Comparison of ENCODE assay signal across 9 mouse cellular contexts in the genomic region with DNA sequence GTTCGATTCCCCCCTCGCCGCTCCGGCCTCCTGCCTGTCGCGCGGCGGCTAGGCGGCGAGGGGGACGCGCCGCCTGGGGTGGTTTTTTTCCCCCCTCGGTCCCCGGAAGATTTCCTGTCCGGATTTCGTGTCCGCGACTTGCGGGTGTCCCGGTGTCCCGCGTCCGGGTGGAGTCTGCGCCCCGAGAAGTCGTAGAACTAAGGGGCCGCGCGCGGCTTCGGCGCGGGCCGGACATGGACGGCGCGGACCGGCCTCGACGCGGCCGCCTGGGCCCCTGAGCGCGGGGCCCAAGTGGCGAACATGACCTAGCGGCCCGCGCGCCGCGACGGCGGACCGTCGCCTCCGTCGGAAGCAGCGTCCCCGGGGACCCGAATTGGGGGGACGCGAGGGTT. TPM values are rescaled to one million over a fixed set of nuclear protein-coding genes. Genes with fewer than 3 reads are reported as not detected.
DNase-seq lines count a peak whose midpoint lies in the region; ATAC-seq and TF ChIP-seq lines count a peak whose summit lies in the region.
"Had no signal": no experiment of that assay in that cellular context is flagged by ENCODE, and none has a peak within 500 bp of the region (broad histone marks: within the 10 kb centered on the region; RNA-seq: fewer than 3 reads in every experiment).

No protein-coding gene starts in this region.

- peak overlapping the region; percentile 86 for H3K27ac ChIP-seq in heart, embryonic 15.5 days
- H3K27ac ChIP-seq in MEL (ENCODE audit: control insufficient read depth, low read depth, low read length): peak overlapping the region; percentile 71
- H3K27ac ChIP-seq in hindbrain, embryonic 11.5 days (ENCODE audit: low read depth, low read length): peak overlapping the region; percentile 65; the same call in 1 of the 2 replicates
- peak overlapping the region; percentile 93 for H3K27ac ChIP-seq in midbrain, embryonic 10.5 days (replicated peaks)

- H3K4me2 ChIP-seq in heart, embryonic 15.5 days: peak overlapping the region; percentile 92
- peak overlapping the region; percentile 58 for H3K4me2 ChIP-seq in hindbrain, embryonic 11.5 days (replicated peaks; ENCODE audit: low read depth, low read length)

- no peak for TF ChIP-seq POLR2A in MEL (IDR thresholded peaks at IDR 0.05; ENCODE audit: control insufficient read depth in 1 of 2, insufficient read depth in 1 of 2, low read depth in 1 of 2, low read length in 2 of 2, poor library complexity in 1 of 2)

- TF ChIP-seq RAD21 in MEL (IDR thresholded peaks at IDR 0.05; ENCODE audit: low read depth, low read length): no peak

- H3K79me2 ChIP-seq in MEL (ENCODE audit: control insufficient read depth, insufficient read depth, low read length, poor library complexity): peaks cover 58% of the 10 kb centered on the region

- peak overlapping the region; percentile 95 for H3K4me3 ChIP-seq in heart, embryonic 15.5 days
- H3K4me3 ChIP-seq in MEL (ENCODE audit: control insufficient read depth in 1 of 2, insufficient read depth in 1 of 2, low read depth in 2 of 2, low read length in 2 of 2): peak overlapping the region; percentile 69 to 84
- peak overlapping the region; percentile 94 for H3K4me3 ChIP-seq in hindbrain, embryonic 11.5 days (ENCODE audit: low read depth, low read length)
- H3K4me3 ChIP-seq in midbrain, embryonic 10.5 days: peak overlapping the region; percentile 96

- peaks cover 9% of the 10 kb centered on the region; the same call in 1 of the 2 replicates for H3K36me3 ChIP-seq in heart, embryonic 15.5 days
- H3K36me3 ChIP-seq in MEL (ENCODE audit: control insufficient read depth in 1 of 2, insufficient read depth in 2 of 2, low read length in 2 of 2): peaks cover 2 to 17% of the 10 kb centered on the region in 2 experiments; a peak in 2 of 4 replicates
- no peaks in the 10 kb centered on the region for H3K36me3 ChIP-seq in hindbrain, embryonic 11.5 days (ENCODE audit: control insufficient read depth, insufficient read depth, low read length)
- H3K36me3 ChIP-seq in midbrain, embryonic 10.5 days: peaks cover 38% of the 10 kb centered on the region

- H3K9ac ChIP-seq in heart, embryonic 15.5 days: peak overlapping the region; percentile 95
- peak overlapping the region; percentile 98 for H3K9ac ChIP-seq in MEL (ENCODE audit: control insufficient read depth, low read depth, low read length, poor library complexity, severe bottlenecking)
- peak overlapping the region; percentile 84 for H3K9ac ChIP-seq in hindbrain, embryonic 11.5 days (ENCODE audit: low read depth, low read length)

- no peaks in the 10 kb centered on the region for H3K27me3 ChIP-seq in heart, embryonic 15.5 days
- H3K27me3 ChIP-seq in MEL (ENCODE audit: control insufficient read depth in 1 of 2, insufficient read depth in 2 of 2, low read length in 2 of 2): no peaks in the 10 kb centered on the region
- H3K27me3 ChIP-seq in hindbrain, embryonic 11.5 days (ENCODE audit: control insufficient read depth, insufficient read depth, low read length): no peaks in the 10 kb centered on the region
- H3K27me3 ChIP-seq in midbrain, embryonic 10.5 days (ENCODE audit: low read depth, poor library complexity, severe bottlenecking): no peaks in the 10 kb centered on the region
- H3K27me3 ChIP-seq: Patski had no signal

- no peak for TF ChIP-seq EP300 in MEL (IDR thresholded peaks at IDR 0.05; ENCODE audit: low read depth in 1 of 2, low read length in 2 of 2)

- no peak for ATAC-seq in heart, embryonic 15.5 days (replicated peaks; ENCODE audit: insufficient number of reproducible peaks, insufficient read depth, low FRiP score, low read depth)
- no peak for ATAC-seq in hindbrain, embryonic 11.5 days (ENCODE audit: low FRiP score)
- no peak for ATAC-seq in frontal cortex, adult (ENCODE audit: low TSS enrichment)

- no peaks in the 10 kb centered on the region for H3K9me3 ChIP-seq in heart, embryonic 15.5 days (replicated peaks)
- no peaks in the 10 kb centered on the region for H3K9me3 ChIP-seq in MEL (replicated peaks; ENCODE audit: insufficient read depth, low read length)
- no peaks in the 10 kb centered on the region for H3K9me3 ChIP-seq in hindbrain, embryonic 11.5 days (ENCODE audit: control insufficient read depth, low read length)
- H3K9me3 ChIP-seq in midbrain, embryonic 10.5 days (replicated peaks): no peaks in the 10 kb centered on the region

- no peak for TF ChIP-seq CTCF in MEL (IDR thresholded peaks at IDR 0.05 in 2 of 3, conservative IDR thresholded peaks at IDR 0.05 in 1 of 3; ENCODE audit: control insufficient read depth in 1 of 3, insufficient read depth in 1 of 3, low read depth in 2 of 3, low read length in 3 of 3, poor library complexity in 1 of 3, severe bottlenecking in 1 of 3)

- WGBS in heart, embryonic 15.5 days: under 1% methylated on average over 63 of the region's 63 CpGs
- WGBS in hindbrain, embryonic 11.5 days: 1% methylated on average over 50 of the region's 63 CpGs
- 0% methylated on average over 63 of the region's 63 CpGs for WGBS in midbrain, embryonic 10.5 days

- DNase-seq in heart, adult 11 months: no peak
- DNase-seq in MEL (ENCODE audit: low read depth, low spot score): no peak
- DNase-seq in hindbrain, embryonic 11.5 days (ENCODE audit: low spot score): no peak
- DNase-seq in midbrain, embryonic 10.5 days (ENCODE audit: low spot score): no peak
- DNase-seq in urinary bladder, postnatal 10 days (ENCODE audit: low spot score): no peak
- no peak for DNase-seq in right cerebral cortex, adult 18-20 months

- peaks cover 48% of the 10 kb centered on the region for H3K4me1 ChIP-seq in heart, embryonic 15.5 days (replicated peaks)
- peaks cover 0 to 18% of the 10 kb centered on the region in 2 experiments; a peak in 3 of 4 replicates for H3K4me1 ChIP-seq in MEL (ENCODE audit: control insufficient read depth in 1 of 2, insufficient read depth in 2 of 2, low read length in 2 of 2)
- peaks cover 16% of the 10 kb centered on the region for H3K4me1 ChIP-seq in hindbrain, embryonic 11.5 days (replicated peaks; ENCODE audit: control insufficient read depth, insufficient read depth, low read length)
- H3K4me1 ChIP-seq in midbrain, embryonic 10.5 days: peaks cover 50% of the 10 kb centered on the region

TF ChIP-seq in MEL, 35 proteins besides CTCF, POLR2A, EP300 and RAD21 (continues in another document):
- TF ChIP-seq ZNF384 (IDR thresholded peaks at IDR 0.05; ENCODE audit: low read depth, low read length) (no peak), MEF2A (IDR thresholded peaks at IDR 0.05; ENCODE audit: extremely low read depth, insufficient replicate concordance, low read depth, low read length, poor library complexity, severe bottlenecking) (no peak), ZC3H11A (IDR thresholded peaks at IDR 0.05; ENCODE audit: low read depth, low read length) (no peak), MXI1 (IDR thresholded peaks at IDR 0.05; ENCODE audit: low read depth, low read length) (peak; percentile 29; the same call in 1 of the 2 replicates), MYB (IDR thresholded peaks at IDR 0.05; ENCODE audit: low read depth, low read length) (no peak), TBP (IDR thresholded peaks at IDR 0.05; ENCODE audit: low read depth, low read length) (no peak), ZKSCAN1 (IDR thresholded peaks at IDR 0.05; ENCODE audit: low read depth, low read length) (no peak), MAZ (IDR thresholded peaks at IDR 0.05; ENCODE audit: low read depth, low read length) (peak; percentile 46; the same call in 1 of the 2 replicates)

RNA-seq across cellular contexts. Expression of a gene that starts 0.3 kb away (rescaled TPM):
- 10.0 and 14.2 TPM in 2 replicates for polyA plus RNA-seq in heart, embryonic 15.5 days (2015; fragmentation: Nextera tagmentation; extraction: Ambion mirVana)
- 77.8 and 108 TPM in 2 replicates for total RNA-seq in MEL (2012; rRNA removed)
- polyA plus RNA-seq in MEL (2012; ENCODE audit: insufficient read depth in 1 of 2, insufficient read length in 2 of 2, low read depth in 1 of 2, low replicate concordance in 2 of 2, missing spikeins in 1 of 2): 100 to 1,000 TPM in 1 of 2 experiments, not detected in 1; 188 TPM
- polyA plus RNA-seq in hindbrain, embryonic 11.5 days (2014; fragmentation: Nextera tagmentation; extraction: Ambion mirVana): 21.3 and 26.8 TPM in 2 replicates
- polyA plus RNA-seq in midbrain, embryonic 10.5 days (2016; fragmentation: Nextera tagmentation; extraction: Ambion mirVana): 18.0 and 19.7 TPM in 2 replicates

RNA-seq across cellular contexts. Expression of a gene that starts 10.6 kb away (rescaled TPM):
- 8.3 and 13.9 TPM in 2 replicates for polyA plus RNA-seq in heart, embryonic 15.5 days (2015; fragmentation: Nextera tagmentation; extraction: Ambion mirVana)
- total RNA-seq in MEL (2012; rRNA removed): 14.6 and 15.8 TPM in 2 replicates
- polyA plus RNA-seq in MEL (2012; ENCODE audit: insufficient read depth in 1 of 2, insufficient read length in 2 of 2, low read depth in 1 of 2, low replicate concordance in 2 of 2, missing spikeins in 1 of 2): 10 to 100 TPM in 1 of 2 experiments, not detected in 1; 29.0 TPM
- 8.0 and 9.5 TPM in 2 replicates for polyA plus RNA-seq in hindbrain, embryonic 11.5 days (2014; fragmentation: Nextera tagmentation; extraction: Ambion mirVana)
- 15.0 and 15.2 TPM in 2 replicates for polyA plus RNA-seq in midbrain, embryonic 10.5 days (2016; fragmentation: Nextera tagmentation; extraction: Ambion mirVana)

RNA-seq across cellular contexts. Expression of a gene that starts 22.5 kb away (rescaled TPM):
- polyA plus RNA-seq in heart, embryonic 15.5 days (2015; fragmentation: Nextera tagmentation; extraction: Ambion mirVana): 861 and 962 TPM in 2 replicates
- total RNA-seq in MEL (2012; rRNA removed): 308 and 324 TPM in 2 replicates
- polyA plus RNA-seq in MEL (2012; ENCODE audit: insufficient read depth in 1 of 2, insufficient read length in 2 of 2, low read depth in 1 of 2, low replicate concordance in 2 of 2, missing spikeins in 1 of 2): 100 to 1,000 TPM; 300 to 657 TPM
- polyA plus RNA-seq in hindbrain, embryonic 11.5 days (2014; fragmentation: Nextera tagmentation; extraction: Ambion mirVana): 364 and 371 TPM in 2 replicates
- 463 and 481 TPM in 2 replicates for polyA plus RNA-seq in midbrain, embryonic 10.5 days (2016; fragmentation: Nextera tagmentation; extraction: Ambion mirVana)

RNA-seq across cellular contexts. Expression of a gene that starts 24.7 kb away (rescaled TPM):
- polyA plus RNA-seq in heart, embryonic 15.5 days (2015; fragmentation: Nextera tagmentation; extraction: Ambion mirVana): 1.7 and 2.9 TPM in 2 replicates
- total RNA-seq in MEL (2012; rRNA removed): 4.8 and 6.8 TPM in 2 replicates
- 10 to 100 TPM in 1 of 2 experiments, not detected in 1; 19.3 TPM for polyA plus RNA-seq in MEL (2012; ENCODE audit: insufficient read depth in 1 of 2, insufficient read length in 2 of 2, low read depth in 1 of 2, low replicate concordance in 2 of 2, missing spikeins in 1 of 2)
- 15.1 and 16.7 TPM in 2 replicates for polyA plus RNA-seq in hindbrain, embryonic 11.5 days (2014; fragmentation: Nextera tagmentation; extraction: Ambion mirVana)
- polyA plus RNA-seq in midbrain, embryonic 10.5 days (2016; fragmentation: Nextera tagmentation; extraction: Ambion mirVana): 7.8 and 9.3 TPM in 2 replicates

RNA-seq across cellular contexts. Expression of a gene that starts 32.1 kb away (rescaled TPM):
- 11.6 and 16.8 TPM in 2 replicates for polyA plus RNA-seq in heart, embryonic 15.5 days (2015; fragmentation: Nextera tagmentation; extraction: Ambion mirVana)
- 8.1 and 8.3 TPM in 2 replicates for total RNA-seq in MEL (2012; rRNA removed)
- polyA plus RNA-seq in MEL (2012; ENCODE audit: insufficient read depth in 1 of 2, insufficient read length in 2 of 2, low read depth in 1 of 2, low replicate concordance in 2 of 2, missing spikeins in 1 of 2): 10 to 100 TPM in 1 of 2 experiments, not detected in 1; 26.7 TPM
- polyA plus RNA-seq in hindbrain, embryonic 11.5 days (2014; fragmentation: Nextera tagmentation; extraction: Ambion mirVana): 66.7 and 67.1 TPM in 2 replicates
- polyA plus RNA-seq in midbrain, embryonic 10.5 days (2016; fragmentation: Nextera tagmentation; extraction: Ambion mirVana): 17.8 and 19.7 TPM in 2 replicates
